Mouse (Mus musculus): ENCODE data around the gene Rhcg. TPM values are rescaled to one million over a fixed set of nuclear protein-coding genes. Genes with fewer than 3 reads are reported as not detected.

The Rhcg gene
- polyA plus RNA-seq, 1 experiment from 2014 or later, result 4.0 TPM

GRCm38 (mm10) chr7:79626170-79626569, 8.7 kb upstream of the Rhcg start:
- Histone ChIP-seq H3K27me3 (no peaks in the 10 kb centered on the region), H3K9ac (no peak overlapping the region), H3K9me3 (no peaks in the 10 kb centered on the region), H3K4me1 (replicated peaks) (no peaks in the 10 kb centered on the region), H3K4me3 (no peak overlapping the region), H3K36me3 (no peaks in the 10 kb centered on the region), H3K27ac (replicated peaks) (no peak overlapping the region), H3K4me2 (no peak overlapping the region)
- ATAC-seq (ENCODE audit: low FRiP score, low read depth), result no peak
- 74% methylated on average over 5 of the region's 5 CpGs for WGBS

GRCm38 (mm10) chr7:79623086-79623485, 5.6 kb upstream of the Rhcg start:
- no peak overlapping the region for H3K27ac ChIP-seq (replicated peaks)
- H3K27me3 ChIP-seq, result peaks cover 6% of the 10 kb centered on the region; the same call in 1 of the 2 replicates
- H3K9ac ChIP-seq, result no peak overlapping the region
- WGBS, result 57% methylated on average over 8 of the region's 8 CpGs
- no peaks in the 10 kb centered on the region for H3K9me3 ChIP-seq
- no peak overlapping the region for H3K4me3 ChIP-seq
- no peak overlapping the region for H3K4me2 ChIP-seq
- ATAC-seq (ENCODE audit: low FRiP score, low read depth), result no peak
- H3K36me3 ChIP-seq, result no peaks in the 10 kb centered on the region
- H3K4me1 ChIP-seq (replicated peaks), result no peaks in the 10 kb centered on the region

- WGBS, result 66% methylated on average over 4 of the region's 4 CpGs
Measured at GRCm38 (mm10) chr7:79619493-79619892, 2.0 kb upstream of the Rhcg start.

DNA sequence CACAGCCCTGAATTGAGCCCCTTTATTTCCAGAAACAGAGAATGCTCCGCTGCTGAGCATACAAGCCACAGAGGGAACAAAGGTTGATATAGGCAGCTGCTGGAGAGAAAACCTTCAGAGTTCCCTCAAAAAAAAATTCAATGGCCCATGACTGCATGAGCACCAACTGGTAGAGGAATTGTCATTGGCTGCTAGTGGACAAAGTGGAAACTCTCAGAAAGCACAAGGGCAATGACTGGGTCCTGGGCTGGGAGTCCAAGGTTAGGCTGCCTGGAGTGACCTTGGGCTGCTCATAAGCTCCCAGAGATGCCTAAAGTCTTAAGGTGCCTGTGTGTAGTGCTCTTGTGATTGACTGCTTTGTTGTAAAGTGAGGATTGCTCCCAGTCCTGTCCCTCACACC, 1.5 kb downstream of the Rhcg start:
- Histone ChIP-seq H3K4me1 (replicated peaks) (peaks cover 3% of the 10 kb centered on the region; the same call in 1 of the 2 replicates), H3K36me3 (no peaks in the 10 kb centered on the region), H3K27ac (replicated peaks) (no peak overlapping the region), H3K4me3 (no peak overlapping the region), H3K27me3 (peaks cover 36% of the 10 kb centered on the region), H3K9me3 (no peaks in the 10 kb centered on the region), H3K9ac (no peak overlapping the region), H3K4me2 (no peak overlapping the region)
- 71% methylated on average over 1 of the region's 1 CpGs for WGBS
- ATAC-seq (ENCODE audit: low FRiP score, low read depth), result no peak

More at GRCm38 (mm10) chr7:79619493-79619892, 2.0 kb upstream of the Rhcg start:
- no peak for ATAC-seq (ENCODE audit: low FRiP score, low read depth)
- H3K4me3 ChIP-seq, result no peak overlapping the region
- peaks cover 3% of the 10 kb centered on the region; the same call in 1 of the 2 replicates for H3K4me1 ChIP-seq (replicated peaks)
- H3K9ac ChIP-seq, result no peak overlapping the region
- no peak overlapping the region for H3K4me2 ChIP-seq
- no peaks in the 10 kb centered on the region for H3K36me3 ChIP-seq
- H3K27ac ChIP-seq (replicated peaks), result no peak overlapping the region
- peaks cover 36% of the 10 kb centered on the region for H3K27me3 ChIP-seq
- no peaks in the 10 kb centered on the region for H3K9me3 ChIP-seq

GRCm38 (mm10) chr7:79615008-79615407, 2.4 kb downstream of the Rhcg start:
- no peak for ATAC-seq (ENCODE audit: low FRiP score, low read depth)
- H3K4me2 ChIP-seq, result no peak overlapping the region
- H3K27ac ChIP-seq (replicated peaks), result no peak overlapping the region
- no peak overlapping the region for H3K9ac ChIP-seq
- H3K36me3 ChIP-seq, result no peaks in the 10 kb centered on the region
- peaks cover 3% of the 10 kb centered on the region; the same call in 1 of the 2 replicates for H3K4me1 ChIP-seq (replicated peaks)
- no peaks in the 10 kb centered on the region for H3K9me3 ChIP-seq
- 77% methylated on average over 4 of the region's 4 CpGs for WGBS
- H3K4me3 ChIP-seq, result no peak overlapping the region
- H3K27me3 ChIP-seq, result peaks cover 36% of the 10 kb centered on the region

- 68% methylated on average over 11 of the region's 11 CpGs for WGBS
- Histone ChIP-seq H3K27me3 (peaks cover 34% of the 10 kb centered on the region), H3K4me1 (replicated peaks) (peaks cover 6% of the 10 kb centered on the region), H3K4me3 (no peak overlapping the region), H3K9ac (no peak overlapping the region), H3K9me3 (no peaks in the 10 kb centered on the region), H3K4me2 (no peak overlapping the region), H3K36me3 (no peaks in the 10 kb centered on the region), H3K27ac (replicated peaks) (no peak overlapping the region)
- no peak; the same call in 1 of the 2 replicates for ATAC-seq (ENCODE audit: low FRiP score, low read depth)
Measured at GRCm38 (mm10) chr7:79613314-79613713, 4.1 kb downstream of the Rhcg start.

DNA sequence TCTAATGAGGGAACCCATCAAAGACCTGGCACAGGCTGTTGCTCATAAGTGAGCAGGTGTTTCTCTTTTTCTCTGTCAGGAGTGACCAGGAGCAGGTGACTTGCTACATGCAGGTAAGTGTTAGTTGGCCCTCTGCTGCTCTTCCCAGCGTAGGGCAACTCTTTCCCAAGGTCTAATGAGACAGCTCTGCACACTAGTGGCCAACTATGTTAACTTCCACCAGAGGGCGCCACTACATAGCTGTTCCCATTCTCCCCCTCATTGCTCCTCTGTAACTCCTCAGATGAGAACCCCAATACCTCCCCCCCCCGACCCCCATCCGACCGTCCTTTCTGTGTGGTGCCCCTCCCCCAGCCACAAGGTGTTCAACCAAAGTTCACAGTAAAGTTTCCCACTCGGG, 4.7 kb downstream of the Rhcg start:
- no peak overlapping the region for H3K4me2 ChIP-seq
- H3K36me3 ChIP-seq, result no peaks in the 10 kb centered on the region
- 9% methylated on average over 6 of the region's 6 CpGs for WGBS
- no peak overlapping the region for H3K9ac ChIP-seq
- H3K4me1 ChIP-seq (replicated peaks), result peaks cover 7% of the 10 kb centered on the region
- H3K27ac ChIP-seq (replicated peaks), result no peak overlapping the region
- ATAC-seq (ENCODE audit: low FRiP score, low read depth), result no peak
- no peak overlapping the region for H3K4me3 ChIP-seq
- no peaks in the 10 kb centered on the region for H3K9me3 ChIP-seq
- H3K27me3 ChIP-seq, result peaks cover 29% of the 10 kb centered on the region

DNA sequence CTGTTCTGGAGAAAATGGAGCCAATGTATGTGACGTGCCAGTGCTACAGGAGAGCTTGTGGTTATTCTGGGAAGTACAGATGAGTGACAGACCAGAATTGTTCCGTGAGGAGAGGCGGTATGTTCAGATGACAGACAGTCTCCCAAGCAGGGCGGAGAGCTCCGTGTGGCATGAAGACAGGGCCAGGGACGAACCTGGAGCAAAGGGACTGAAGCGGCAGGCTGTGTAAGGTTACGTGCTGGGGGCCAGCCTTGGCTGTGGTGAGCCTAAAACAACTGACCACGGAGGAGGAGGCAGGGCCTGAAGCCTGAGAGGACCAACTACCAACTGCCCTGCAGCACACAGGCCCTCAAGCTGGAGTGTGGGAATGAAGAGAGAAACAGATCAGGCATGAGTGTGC, 5.6 kb downstream of the Rhcg start:
- H3K4me1 ChIP-seq (replicated peaks), result peaks cover 12% of the 10 kb centered on the region
- H3K9ac ChIP-seq, result no peak overlapping the region
- H3K27ac ChIP-seq (replicated peaks), result peak overlapping the region; percentile 39; the same call in 1 of the 2 replicates
- WGBS, result 61% methylated on average over 9 of the region's 9 CpGs
- no peak for ATAC-seq (ENCODE audit: low FRiP score, low read depth)
- no peak overlapping the region for H3K4me3 ChIP-seq
- peaks cover 21% of the 10 kb centered on the region for H3K27me3 ChIP-seq
- no peak overlapping the region for H3K4me2 ChIP-seq
- H3K9me3 ChIP-seq, result no peaks in the 10 kb centered on the region
- H3K36me3 ChIP-seq, result no peaks in the 10 kb centered on the region

DNA sequence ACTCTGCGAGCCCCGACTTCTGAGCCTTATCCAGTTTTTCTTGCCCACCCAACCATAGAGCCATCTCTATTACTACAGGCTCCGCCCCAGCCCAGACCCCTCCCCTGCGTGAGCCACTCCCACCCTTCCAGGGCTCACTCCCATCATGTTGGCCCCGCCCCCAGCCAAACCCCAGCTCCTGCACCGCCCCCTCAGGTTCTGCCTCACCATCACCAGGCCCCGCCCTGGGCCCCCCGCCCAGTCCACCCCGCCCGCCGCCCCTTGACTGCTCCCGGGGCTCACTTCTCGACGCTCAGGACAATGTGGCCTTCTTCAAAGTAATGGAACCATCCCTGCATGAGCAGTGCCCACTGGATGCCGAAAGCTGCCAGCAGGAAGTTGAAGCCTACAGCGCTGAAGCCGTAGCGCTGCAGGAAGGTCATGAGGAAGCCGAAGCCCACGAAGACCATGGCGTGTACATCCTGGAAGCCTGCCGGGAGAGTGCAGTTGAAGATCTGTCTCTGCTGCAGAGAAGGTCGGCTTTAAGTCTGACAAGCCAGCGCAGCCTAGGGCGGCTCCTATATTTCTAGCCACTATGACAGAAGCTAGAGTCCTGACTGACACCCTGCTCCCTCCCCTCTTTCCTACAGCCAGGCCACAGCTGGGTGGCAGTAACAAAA, 10.1 kb downstream of the Rhcg start:
- WGBS, result 3% methylated on average over 25 of the region's 25 CpGs
- Histone ChIP-seq H3K9me3 (no peaks in the 10 kb centered on the region), H3K4me2 (peak overlapping the region; percentile 65), H3K4me1 (replicated peaks) (peaks cover 14% of the 10 kb centered on the region), H3K4me3 (peak overlapping the region; percentile 28), H3K27me3 (peaks cover 7% of the 10 kb centered on the region), H3K36me3 (no peaks in the 10 kb centered on the region), H3K27ac (replicated peaks) (no peak overlapping the region), H3K9ac (0 out of 2 replicates have a peak overlapping the region, but pooled peaks have one; percentile 16)
- ATAC-seq (ENCODE audit: low FRiP score, low read depth), result peak; percentile 51

GRCm38 (mm10) chr7:79606766-79607165, 10.7 kb downstream of the Rhcg start:
- WGBS, result 39% methylated on average over 3 of the region's 3 CpGs
- ATAC-seq (ENCODE audit: low FRiP score, low read depth), result no peak
- Histone ChIP-seq H3K27me3 (peaks cover 7% of the 10 kb centered on the region), H3K27ac (replicated peaks) (no peak overlapping the region), H3K9ac (no peak overlapping the region), H3K4me2 (peak overlapping the region; percentile 65), H3K36me3 (no peaks in the 10 kb centered on the region), H3K4me1 (replicated peaks) (peaks cover 14% of the 10 kb centered on the region), H3K4me3 (no peak overlapping the region), H3K9me3 (no peaks in the 10 kb centered on the region)

GRCm38 (mm10) chr7:79602006-79602405, 15.5 kb downstream of the Rhcg start:
- no peaks in the 10 kb centered on the region for H3K36me3 ChIP-seq
- no peak overlapping the region for H3K4me3 ChIP-seq
- no peak overlapping the region for H3K4me2 ChIP-seq
- H3K9me3 ChIP-seq, result no peaks in the 10 kb centered on the region
- 70% methylated on average over 8 of the region's 8 CpGs for WGBS
- H3K27ac ChIP-seq (replicated peaks), result no peak overlapping the region
- peaks cover 6% of the 10 kb centered on the region for H3K4me1 ChIP-seq (replicated peaks)
- H3K9ac ChIP-seq, result no peak overlapping the region
- peaks cover 8% of the 10 kb centered on the region; the same call in 1 of the 2 replicates for H3K27me3 ChIP-seq
- ATAC-seq (ENCODE audit: low FRiP score, low read depth), result no peak

- H3K4me3 ChIP-seq, result no peak overlapping the region
- no peaks in the 10 kb centered on the region for H3K36me3 ChIP-seq
- no peak for ATAC-seq (ENCODE audit: low FRiP score, low read depth)
- H3K4me1 ChIP-seq (replicated peaks), result peaks cover 4% of the 10 kb centered on the region; the same call in 1 of the 2 replicates
- no peak overlapping the region for H3K9ac ChIP-seq
- no peak overlapping the region for H3K27ac ChIP-seq (replicated peaks)
- H3K9me3 ChIP-seq, result no peaks in the 10 kb centered on the region
- peaks cover 3% of the 10 kb centered on the region; the same call in 1 of the 2 replicates for H3K27me3 ChIP-seq
- no peak overlapping the region for H3K4me2 ChIP-seq
- WGBS, result 67% methylated on average over 10 of the region's 10 CpGs
Measured at GRCm38 (mm10) chr7:79600122-79600521, 17.3 kb downstream of the Rhcg start.
